Mouse (Mus musculus): ENCODE results near the gene Chic2.

The Chic2 gene

DNA sequence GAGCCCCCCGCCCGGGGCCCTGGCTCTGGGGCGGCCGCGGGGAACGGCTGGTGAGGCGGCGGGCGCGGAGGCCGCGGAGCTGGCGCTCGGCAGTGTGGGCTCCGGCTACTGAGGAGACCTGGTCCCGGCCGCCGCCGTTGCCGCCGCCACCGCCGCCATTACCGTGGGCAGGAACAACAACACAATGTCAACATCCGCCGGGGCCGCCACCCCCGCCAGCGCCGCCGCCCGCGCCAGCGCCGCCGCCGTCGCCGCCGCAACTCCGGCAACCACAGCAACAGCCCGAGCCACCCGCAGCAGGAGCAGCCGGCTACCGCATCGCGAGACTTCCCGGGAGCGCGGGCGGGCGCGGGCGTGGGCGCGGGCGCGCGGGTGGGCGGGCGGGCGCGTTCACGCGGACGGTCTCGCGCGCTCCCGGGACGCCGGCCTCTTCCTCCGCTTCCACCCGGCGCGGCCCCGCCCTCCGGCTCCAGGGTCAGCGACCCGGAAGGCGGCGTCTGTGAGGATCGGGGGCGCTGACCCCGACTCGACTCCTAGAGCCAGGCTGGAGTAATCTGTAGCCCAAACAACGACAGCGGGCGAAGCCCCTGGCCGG, at the start of gene Chic2:
Gene Chic2 (minus strand): TSS at position 465 of the 595 bp plus-strand sequence.
- peak; percentile 89 for DNase-seq

DNA sequence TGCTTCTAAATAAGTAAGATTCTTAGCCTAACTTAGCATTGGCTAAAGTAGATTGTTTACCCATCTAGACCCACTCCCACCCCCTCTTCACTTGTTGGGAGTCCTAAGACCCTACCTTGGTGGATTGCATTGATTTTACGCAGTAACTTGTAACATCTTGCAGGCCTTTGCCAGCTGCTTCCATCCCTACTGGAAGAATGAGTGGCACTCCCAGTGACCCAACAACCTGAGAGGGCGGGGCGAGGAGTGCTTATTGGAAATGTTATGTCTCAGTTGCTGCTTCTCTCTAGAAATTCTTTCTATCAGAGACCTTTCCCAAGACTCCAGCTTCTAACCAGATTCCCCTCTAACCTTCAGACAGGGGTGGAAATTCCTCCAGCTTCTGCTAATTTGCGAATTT, 41.3 kb upstream of the Chic2 start:
- no peak for DNase-seq

DNA sequence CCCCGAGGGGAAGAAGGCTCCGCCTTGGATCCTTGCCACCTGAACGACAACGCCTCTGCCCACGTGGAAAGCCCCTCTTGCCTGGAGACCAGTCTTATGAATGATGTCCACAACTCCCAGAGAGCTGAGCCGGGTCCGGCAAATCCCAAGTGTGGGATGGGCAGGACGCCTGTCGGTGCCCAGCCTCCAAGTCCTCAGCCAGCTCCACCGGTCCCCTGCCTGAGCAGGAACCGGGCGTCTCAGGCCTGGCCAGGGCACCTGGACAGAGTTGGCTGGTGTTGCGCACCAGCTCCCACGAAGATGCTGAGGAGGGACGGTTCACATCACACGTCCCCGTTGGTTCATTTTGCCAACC, 40.9 kb upstream of the Chic2 start:
- DNase-seq, result no peak

DNA sequence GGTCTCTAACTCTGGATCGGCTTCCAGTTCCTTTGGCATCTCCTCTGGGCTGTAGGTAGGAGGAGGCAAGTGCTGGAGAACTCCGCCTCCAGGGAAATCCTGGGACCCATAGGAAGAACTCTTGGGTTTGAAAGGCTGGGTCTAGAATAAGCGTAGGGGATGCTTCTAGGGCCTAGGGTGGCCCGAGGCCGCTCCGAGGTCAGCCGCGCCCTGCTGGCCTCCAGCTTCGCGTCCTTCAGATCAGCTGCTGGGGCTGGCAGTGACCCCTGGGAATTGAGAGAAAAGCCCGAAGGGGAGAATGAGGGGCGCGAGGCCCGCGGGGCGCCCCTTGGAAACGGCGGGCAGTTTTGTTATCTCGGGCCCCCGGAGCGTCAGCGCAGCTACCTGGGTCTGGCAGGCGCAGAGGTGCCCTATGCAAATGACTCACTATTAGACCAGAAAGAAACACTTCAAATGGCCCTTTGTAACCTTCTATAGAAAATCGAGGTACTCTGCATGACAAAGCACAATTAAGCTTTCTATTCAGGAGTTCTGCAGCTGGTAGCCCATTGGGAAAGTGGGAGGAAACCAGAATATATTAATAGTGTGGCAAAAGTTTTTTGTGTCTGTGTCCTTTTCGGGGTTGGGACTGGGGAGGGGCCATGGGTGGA, 40.4 kb upstream of the Chic2 start:
- DNase-seq, result no peak

DNA sequence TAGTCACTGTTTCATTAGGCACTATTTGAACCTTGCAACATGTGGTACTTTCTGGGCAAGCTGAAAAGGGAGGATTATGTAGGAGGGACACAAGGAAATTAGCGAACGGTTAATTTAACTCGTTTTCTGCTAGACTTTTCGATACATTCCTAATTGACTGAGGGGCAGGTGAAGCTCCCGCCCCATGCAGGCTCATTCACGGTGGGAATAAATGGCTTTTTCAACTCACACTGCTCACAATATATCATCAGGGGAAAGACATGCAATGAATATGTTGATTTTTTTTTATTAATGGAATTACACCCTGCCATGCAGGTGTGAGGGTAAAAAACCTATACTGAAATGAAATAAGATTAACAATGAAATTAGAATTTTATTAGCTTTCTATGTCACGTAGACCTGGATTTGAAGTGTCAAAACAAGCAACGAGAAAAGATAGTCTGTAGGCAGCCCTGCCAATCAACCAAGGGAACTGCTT, 39.9 kb upstream of the Chic2 start:
- no peak for DNase-seq

DNA sequence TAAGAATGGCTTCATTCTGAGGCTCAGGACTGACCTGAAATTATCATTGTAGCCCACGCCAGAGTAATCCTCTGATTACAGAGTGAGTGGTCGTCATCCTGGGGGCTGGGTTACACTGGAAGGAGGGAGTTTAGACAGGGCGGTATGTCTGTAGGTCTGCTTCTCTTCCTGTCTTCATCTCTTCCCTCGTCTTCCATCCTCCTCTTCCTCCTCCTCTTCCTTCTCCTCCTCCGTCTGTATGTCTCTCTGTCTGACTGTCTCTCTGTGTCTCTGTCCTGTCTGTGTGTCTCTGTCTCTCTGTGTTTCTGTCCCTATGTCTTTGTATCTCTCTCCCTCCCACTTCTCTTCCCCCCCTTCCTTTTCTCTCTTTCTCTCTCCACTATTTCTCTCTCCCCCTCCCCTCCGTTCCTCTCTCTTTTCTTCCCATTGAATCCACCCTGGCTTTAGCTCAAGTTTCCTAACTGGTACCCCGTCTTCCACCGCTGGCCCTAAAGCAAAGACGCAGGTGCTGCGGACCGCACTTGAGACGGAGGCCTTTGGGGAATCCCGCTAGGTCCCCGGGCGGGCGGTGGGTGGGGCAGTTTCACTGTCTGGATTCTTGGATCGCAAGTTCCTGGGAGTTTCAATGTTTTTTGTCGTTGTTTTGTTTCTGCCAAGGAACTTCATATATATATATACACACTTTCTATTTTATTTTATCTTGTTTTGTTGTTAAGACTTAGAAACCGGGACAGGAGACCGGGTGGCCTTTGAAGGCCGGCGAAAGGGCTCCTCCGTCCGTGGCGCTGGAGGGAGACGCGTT, 39.2 kb upstream of the Chic2 start:
- no peak for DNase-seq

DNA sequence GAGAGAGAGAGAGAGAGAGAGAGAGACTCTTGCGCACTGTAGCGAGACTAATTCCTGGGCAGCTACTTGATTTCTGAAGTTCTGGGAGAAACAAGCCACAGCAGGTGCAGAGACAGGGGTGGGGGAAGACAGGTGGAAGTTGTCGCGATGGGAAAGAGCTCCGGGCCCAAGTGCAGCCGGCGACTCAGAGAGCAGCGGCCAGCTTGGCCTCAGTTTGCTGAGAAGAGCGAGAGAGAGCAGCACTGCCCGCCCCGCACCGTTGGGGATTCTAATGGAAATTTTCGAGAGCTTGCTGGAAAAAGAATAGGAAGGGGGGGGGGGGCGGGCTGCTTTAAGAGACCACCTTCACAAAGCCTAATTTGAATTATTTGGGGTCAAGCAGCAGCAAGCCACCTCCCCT, 38.5 kb upstream of the Chic2 start:
- no peak for DNase-seq

DNA sequence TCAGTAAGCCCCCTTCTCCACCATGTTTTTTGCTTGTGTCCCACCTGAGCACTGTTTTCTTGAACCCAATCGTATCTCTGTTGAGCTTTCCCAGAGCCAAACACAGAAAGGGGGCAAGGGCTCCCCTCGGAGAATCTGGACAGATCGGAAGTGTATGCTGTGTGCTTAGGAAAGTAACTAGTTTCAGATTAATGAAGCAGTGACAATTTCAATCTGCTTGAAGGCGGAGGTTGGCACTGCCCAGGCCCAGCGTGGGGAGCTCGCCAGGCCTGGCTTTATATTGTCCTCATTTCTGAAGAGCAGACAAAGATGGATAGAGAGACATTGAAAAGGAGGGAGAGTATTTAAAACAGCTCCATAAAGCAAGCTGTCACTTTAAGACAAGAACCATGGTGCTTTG, 37.9 kb upstream of the Chic2 start:
- DNase-seq, result no peak

DNA sequence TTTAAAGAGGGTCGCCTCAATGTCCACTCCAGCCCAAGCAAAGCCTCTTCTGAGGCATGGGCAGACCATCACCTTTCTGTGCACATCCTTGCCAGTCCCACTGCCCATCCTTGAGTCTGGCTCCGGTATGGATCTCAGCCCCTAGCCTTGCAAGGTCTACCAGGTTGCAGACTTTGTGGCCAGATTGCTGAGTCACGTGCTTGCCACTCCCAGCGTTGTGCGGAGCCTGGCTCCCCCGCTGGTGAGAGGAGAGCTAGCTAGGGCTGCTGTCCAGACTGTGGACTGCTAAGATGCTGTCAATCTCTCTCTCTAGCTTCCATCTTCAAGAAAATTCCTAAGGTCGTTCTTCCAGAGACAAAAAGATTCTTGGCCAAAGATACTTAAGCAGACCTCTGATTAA, 35.0 kb upstream of the Chic2 start:
- no peak for DNase-seq

DNA sequence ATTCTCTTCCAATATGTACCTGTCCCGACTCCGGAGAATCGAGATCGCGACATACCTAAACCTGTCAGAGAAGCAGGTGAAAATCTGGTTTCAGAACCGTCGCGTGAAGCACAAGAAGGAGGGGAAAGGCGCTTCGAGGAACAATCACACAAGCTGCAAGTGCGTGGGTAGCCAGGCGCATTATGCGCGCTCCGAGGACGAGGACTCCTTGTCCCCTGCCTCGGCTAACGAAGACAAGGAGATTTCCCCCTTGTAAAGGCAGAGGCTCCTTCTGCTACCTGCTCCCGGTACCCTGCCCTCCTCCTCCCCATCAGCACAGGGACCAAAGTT, 32.4 kb upstream of the Chic2 start:
- DNase-seq, result no peak

DNA sequence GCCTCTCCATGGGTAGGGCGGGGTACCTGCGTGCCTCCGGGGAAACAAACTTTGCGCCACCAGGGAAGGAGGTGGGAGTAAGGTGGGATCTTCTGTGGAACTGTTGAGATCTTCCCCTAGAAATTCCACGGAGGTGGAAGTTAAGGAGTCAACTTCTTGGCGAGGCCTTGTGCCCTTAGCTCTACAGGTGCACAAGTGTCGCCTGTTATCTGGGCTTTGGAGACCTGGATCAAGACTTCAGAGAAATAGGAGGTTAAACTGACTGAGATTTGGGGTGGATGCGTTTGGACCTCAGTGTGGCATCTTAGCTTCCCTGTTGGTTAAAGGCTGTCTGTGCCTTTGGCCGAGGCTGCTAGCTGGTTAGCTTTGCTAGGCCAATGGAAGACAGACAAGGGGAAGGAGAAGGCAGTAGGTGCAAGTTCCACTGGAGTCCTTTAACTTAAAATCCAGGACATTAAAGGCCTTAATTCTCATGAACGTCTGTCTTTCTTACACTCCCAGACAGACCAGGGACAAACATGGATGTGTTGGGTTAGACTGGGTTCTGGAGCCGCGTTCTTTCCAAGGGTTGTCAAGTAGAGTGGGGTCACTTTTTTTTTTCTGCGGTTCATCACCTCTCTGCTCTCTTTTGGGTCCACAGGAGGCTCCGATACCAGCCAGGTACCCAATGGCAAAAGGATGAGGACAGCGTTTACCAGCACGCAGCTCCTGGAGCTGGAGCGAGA, 31.9 kb upstream of the Chic2 start:
- no peak for DNase-seq

DNA sequence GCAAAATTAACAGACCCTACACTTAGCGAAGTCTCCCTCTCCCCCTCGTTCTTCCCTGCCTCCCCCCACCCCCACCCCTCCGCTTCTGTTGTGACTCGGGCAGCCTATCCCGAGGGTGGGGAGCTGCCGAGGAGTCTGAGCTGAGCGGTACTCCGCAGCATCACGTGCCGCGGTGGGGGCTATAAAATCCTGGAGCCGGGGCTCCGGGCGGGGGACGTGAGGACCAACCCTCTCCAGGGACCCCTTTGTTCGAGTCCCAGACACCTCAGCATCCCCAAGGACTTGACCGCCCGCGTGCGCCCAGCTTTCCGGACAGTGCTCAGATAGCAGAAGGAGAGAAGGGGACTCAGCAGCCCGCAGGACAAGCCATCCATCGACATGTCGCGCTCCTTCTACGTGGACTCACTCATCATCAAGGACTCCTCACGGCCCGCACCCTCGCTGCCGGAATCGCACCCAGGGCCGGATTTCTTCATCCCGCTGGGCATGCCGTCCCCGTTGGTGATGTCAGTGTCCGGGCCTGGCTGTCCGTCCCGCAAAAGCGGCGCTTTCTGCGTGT, 30.9 kb upstream of the Chic2 start, which contains the start of gene Gsx2:
Gene Gsx2 (plus strand): TSS at position 219 of the 559 bp plus-strand sequence.
- DNase-seq, result no peak

DNA sequence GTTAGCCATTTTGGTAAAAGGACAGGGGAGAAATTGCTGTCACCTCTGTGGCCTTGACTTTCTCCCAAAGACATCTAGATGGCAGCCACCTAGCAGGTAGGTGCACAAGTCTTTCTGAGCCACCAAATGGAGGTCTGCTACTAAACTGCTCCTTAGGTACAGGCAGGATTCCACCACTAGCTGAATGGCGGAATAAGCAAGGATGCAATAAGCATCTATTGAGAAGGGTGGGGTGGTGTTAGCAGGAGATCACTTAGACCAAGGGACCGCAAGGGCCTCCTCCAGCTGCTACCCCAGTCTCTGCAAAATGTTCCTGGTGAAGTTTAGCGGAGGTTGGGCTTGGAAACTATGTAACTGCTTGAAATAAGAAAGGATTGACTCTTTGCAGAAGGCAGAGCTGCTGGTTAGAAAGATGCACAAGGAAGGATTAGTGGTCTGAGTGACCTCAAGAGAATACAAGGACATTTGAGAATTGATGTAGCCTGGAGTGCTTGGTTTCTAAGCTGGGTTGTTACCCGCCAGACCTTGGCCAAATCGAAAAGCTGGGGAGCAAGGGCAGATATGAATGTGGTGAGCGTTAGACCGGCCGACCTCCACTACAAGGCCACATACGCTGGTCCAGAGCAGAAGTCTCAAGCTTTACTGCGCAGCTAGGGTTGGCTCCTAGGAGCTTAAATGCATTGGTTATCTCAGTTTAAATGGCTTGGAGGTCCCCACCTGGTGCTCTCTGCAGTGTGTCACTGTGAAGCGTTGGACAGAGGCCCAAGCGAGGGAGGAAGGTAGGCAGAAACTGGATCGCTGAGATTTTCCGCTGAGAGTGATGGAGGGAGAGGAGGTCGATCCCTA, 30.2 kb upstream of the Chic2 start:
- DNase-seq, result no peak

DNA sequence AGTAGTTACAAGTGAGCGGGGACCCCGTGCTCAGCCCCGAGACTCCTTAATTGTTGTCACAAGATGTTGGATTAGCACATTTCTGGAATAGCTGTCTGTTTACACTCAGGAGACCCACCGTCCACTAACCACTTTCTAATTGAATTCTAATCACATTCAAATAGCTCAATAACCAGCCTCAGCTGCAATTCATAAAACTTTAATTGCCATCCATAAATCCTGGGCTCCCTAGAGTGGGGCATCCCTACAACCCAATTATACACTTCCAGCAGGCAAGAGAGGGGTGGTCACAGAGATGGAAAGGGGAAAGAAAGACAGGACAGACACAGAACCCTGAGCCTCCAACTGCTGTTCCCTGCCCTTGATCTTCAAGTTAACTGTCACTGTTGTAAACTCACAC, 29.6 kb upstream of the Chic2 start:
- DNase-seq, result no peak

DNA sequence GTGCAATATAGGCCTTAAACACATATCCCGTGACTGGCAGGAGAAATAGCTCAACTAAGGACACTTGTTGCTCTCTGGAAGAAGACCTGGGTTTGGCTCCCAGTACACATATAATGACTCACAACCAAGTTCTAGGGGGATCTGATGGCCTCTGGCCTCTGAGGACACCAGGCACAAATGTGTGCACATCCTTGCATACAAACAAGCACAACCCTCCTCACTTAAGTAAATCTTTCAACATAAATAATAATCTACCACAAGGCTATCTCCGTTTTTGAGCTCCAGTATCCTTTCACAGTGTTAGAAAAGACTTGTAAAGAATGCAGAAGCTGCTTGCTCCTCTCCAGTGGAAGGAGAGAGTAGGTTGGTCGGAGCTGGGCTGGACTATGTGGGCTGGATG, 29.1 kb upstream of the Chic2 start:
- no peak for DNase-seq

DNA sequence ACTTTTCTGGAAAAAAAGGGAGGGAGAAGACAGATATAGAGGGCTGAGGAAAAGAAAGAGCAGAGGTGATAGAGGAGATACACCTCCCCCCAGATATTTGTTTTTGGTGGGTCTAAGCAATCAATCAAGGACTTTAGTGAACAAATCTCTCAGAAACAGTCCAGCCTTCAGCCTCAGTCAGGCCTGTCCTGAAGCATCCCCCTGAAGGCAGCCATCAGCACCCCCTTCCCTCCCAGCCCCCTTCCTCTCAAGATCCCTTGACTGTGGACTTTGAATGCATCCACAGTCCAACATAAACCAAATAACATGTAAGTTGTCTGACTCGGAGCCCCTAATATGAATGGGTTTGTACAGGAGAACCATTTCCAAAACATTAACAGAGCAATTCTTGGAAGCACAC, 28.6 kb upstream of the Chic2 start:
- no peak for DNase-seq

DNA sequence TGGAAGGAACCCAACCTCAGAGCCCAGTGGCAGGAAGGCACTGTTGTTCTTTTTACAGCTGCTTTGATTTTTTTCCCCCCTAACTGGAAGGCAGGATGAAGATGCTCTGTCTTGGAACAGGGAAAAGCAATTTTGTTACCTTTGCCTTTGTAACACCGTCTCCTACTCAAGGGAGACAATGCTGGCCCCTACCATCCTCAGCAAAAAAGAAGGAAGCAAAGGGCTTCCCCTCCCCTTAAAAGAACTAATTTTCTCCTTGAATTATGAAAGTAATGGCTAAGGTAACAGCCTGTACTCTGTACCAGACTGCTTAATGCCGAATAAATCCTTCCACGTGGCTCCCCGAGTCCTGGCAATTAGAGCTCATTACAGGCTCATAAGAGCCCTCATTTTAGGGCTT, 28.0 kb upstream of the Chic2 start:
- DNase-seq, result no peak

DNA sequence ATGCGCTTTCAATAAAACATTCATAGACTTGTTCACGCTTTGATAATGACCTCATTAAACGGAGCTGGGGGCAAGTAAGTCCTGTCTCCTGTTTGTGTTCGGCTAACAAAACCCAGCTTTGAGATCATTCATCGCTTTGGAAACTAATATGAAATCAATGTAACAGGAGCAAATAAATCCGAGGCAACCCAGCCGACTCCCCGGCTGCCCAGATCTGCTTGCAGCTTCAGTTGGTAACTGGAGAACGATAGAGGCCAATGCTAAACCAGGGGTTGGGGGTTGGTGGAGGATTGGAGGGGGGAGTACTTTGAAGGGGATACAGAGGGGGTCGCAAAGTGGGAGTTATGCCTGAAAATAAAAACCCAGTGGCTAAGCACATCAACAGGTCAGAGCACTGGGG, 27.4 kb upstream of the Chic2 start:
- no peak for DNase-seq

DNA sequence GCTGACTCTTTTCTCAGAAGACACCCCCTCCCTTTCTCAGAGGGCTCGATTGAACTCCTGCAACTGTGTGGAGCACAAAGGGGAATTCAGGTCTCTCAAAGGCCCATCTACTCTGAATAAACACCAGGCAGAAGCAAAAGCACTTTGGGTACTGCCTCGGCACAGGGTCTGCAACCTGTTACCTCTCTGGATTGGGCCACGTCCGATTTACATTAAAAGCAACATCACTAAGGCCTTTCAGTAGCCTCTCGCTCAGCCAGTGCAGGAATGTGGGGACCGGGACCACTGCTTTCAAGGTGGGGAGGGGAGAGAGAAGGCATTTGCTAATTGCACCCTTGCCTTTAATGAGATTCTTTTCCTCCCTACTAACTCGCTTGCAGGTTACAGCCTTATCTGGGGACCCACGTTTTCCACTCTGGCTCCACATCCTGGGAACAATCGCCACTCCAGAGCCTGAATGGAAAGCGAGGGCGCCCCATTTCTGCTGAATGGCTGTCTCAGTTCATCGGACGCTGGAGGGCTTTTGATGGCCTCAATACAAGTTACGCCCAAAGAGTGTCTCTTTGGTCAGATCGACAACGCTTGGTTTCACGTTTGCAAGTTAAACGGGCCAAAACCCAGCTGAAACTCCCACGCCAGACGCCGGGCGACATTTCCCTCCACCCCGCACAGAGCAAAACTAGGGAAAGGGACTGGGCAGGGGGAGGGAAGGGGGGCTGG, 26.2 kb upstream of the Chic2 start:
- no peak for DNase-seq

DNA sequence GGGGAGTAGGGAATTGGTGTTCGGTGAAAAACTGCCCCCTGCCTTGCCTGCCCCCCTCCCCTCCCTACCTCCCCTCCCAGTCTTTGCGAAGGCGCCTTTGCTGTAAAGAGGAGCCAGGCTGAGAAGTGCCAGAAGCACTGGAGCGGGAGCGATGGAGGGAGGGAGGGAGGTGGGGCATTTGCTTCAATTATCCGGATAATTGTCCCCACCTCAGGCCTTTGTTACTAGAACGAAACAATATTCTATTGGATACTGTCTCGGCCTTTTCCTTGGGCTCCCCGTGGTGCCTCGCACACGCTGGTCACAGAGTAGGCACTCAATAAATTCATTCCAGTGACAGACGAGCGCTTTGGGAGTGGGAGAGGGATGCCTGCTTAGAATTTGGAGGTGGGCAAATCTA, 25.6 kb upstream of the Chic2 start:
- DNase-seq, result peak; percentile 68

DNA sequence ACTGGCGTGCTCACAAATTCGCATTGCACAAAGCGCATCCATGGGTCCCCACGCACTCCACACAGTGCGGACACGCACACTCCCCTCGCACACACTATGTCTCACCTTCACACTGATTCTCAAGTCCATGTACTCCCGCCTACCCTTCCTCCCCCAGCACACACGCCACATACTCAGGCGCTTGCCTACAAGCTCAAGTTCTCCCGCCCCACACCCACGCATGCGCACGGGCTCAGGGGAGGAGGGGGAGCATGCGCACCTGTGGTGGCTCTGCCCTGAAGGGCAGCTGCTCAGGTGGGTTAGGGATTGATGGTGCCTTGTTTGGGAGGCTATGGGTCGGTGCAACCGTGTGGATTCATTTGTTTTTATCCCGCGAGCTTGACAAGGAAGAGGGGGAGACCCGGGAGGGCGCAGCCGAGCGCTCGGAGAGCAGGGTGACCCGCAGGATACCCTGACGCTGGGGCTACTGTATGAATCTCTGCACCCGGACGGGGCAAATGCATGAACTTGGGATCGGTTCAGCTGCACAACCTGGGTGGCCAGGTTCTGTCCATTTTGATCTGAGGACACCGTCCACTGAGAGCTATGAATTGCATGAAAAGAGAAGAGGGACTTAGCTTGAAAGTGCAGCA, 22.7 kb upstream of the Chic2 start:
- peak; percentile 75 for DNase-seq
